Mouse (Mus musculus) heart, embryonic 13.5 days (tissue): Measurements from ENCODE around the gene Amh. TPM values are rescaled to one million over a fixed set of nuclear protein-coding genes. Genes with fewer than 3 reads are reported as not detected.

ENCODE experiments used
- ATAC-seq: fragments of 200-750 bp; cut with Nextera tagmentation; 2 replicates; pipeline ENCODE4 v1.8.0; 2017; ENCODE audit warnings: moderate TSS enrichment; ENCODE audit not compliant: insufficient number of reproducible peaks, low FRiP score, low TSS enrichment; ENCODE audit errors: extremely low read depth
- H3K27ac ChIP-seq: fragments of 300-500 bp; sonication (generic); replicated peaks from 2 replicates; pipeline ENCODE4 v1.5.1; 2015; ENCODE audit warnings: moderate library complexity, mild to moderate bottlenecking, inconsistent platforms
- H3K27me3 ChIP-seq: fragments of 300-500 bp; sonication (generic); replicated peaks from 2 replicates; pipeline ENCODE4 v1.6.1; 2015; ENCODE audit warnings: mild to moderate bottlenecking, inconsistent platforms
- H3K36me3 ChIP-seq: fragments of 300-500 bp; sonication (generic); 2 replicates; pipeline ENCODE4 v1.6.1; 2015; ENCODE audit warnings: mild to moderate bottlenecking, inconsistent platforms
- H3K4me1 ChIP-seq: fragments of 300-500 bp; sonication (generic); 2 replicates; pipeline ENCODE4 v1.6.1; 2015; ENCODE audit warnings: inconsistent platforms
- H3K4me2 ChIP-seq: fragments of 300-500 bp; sonication (generic); 2 replicates; pipeline ENCODE4 v1.6.1; 2015; ENCODE audit warnings: inconsistent platforms, mild to moderate bottlenecking, moderate library complexity
- H3K4me3 ChIP-seq: fragments of 300-500 bp; sonication (generic); 2 replicates; pipeline ENCODE4 v1.5.1; 2015; ENCODE audit warnings: moderate library complexity, mild to moderate bottlenecking, inconsistent platforms
- H3K9ac ChIP-seq: fragments of 300-500 bp; sonication (generic); 2 replicates; pipeline ENCODE4 v1.6.1; 2015; ENCODE audit warnings: inconsistent platforms, mild to moderate bottlenecking, moderate library complexity
- H3K9me3 ChIP-seq: fragments of 300-500 bp; sonication (generic); 2 replicates; pipeline ENCODE4 v1.6.1; 2016; ENCODE audit warnings: inconsistent platforms
- WGBS: fragments of 180-500 bp; shearing (Covaris S2); methylation state at CpG from one replicate; pipeline ENCODE4 v1.1.7; 2015; ENCODE audit warnings: mixed read lengths; 5-methylcytosine and 5-hydroxymethylcytosine counted together
- polyA plus RNA-seq: library from polyadenylated mRNA; unstranded; fragments of >200 nt; fragmentation: Nextera tagmentation; extraction: Ambion mirVana; gene quantifications from 2 replicates; pipeline ENCODE4 v1.2.1, GENCODE M21; 2015

The Amh gene
- polyA plus RNA-seq, 1 experiment from 2014 or later: not detected

GRCm38 (mm10) chr10:80766161-80766815, 38.8 kb upstream of the Amh start:
- 74% methylated on average over 10 of the region's 10 CpGs for whole genome bisulfite sequencing
- H3K36me3 ChIP-seq: peaks cover 68% of the 10 kb centered on the region

GRCm38 (mm10) chr10:80768365-80768764, 36.7 kb upstream of the Amh start:
- no peak for ATAC-seq
- 85% methylated on average over 6 of the region's 6 CpGs for WGBS
- Histone ChIP-seq H3K4me2 (no peak overlapping the region), H3K27me3 (no peaks in the 10 kb centered on the region), H3K9me3 (no peaks in the 10 kb centered on the region), H3K36me3 (peaks cover 85% of the 10 kb centered on the region), H3K4me1 (peaks cover 35% of the 10 kb centered on the region), H3K9ac (no peak overlapping the region), H3K4me3 (no peak overlapping the region), H3K27ac (no peak overlapping the region)

More at GRCm38 (mm10) chr10:80766161-80766815, 38.8 kb upstream of the Amh start:
- no peaks in the 10 kb centered on the region for H3K27me3 ChIP-seq
- peak overlapping the region; percentile 17 for H3K9ac ChIP-seq
- no peaks in the 10 kb centered on the region for H3K9me3 ChIP-seq
- H3K27ac ChIP-seq: peak overlapping the region; percentile 22; the same call in 1 of the 2 replicates
- H3K4me3 ChIP-seq: no peak overlapping the region
- H3K4me2 ChIP-seq: no peak overlapping the region
- H3K4me1 ChIP-seq: peaks cover 37% of the 10 kb centered on the region
- ATAC-seq: no peak

- Histone ChIP-seq H3K36me3 (peaks cover 94% of the 10 kb centered on the region), H3K27ac (peak overlapping the region; percentile 98), H3K9me3 (no peaks in the 10 kb centered on the region), H3K4me2 (peak overlapping the region; percentile 38), H3K4me1 (peaks cover 52% of the 10 kb centered on the region), H3K9ac (peak overlapping the region; percentile 67), H3K4me3 (no peak overlapping the region), H3K27me3 (no peaks in the 10 kb centered on the region)
- ATAC-seq: no peak
- 54% methylated on average over 5 of the region's 5 CpGs for WGBS
These were observed 31.2 kb upstream of the Amh start for GRCm38 (mm10) chr10:80773816-80774215.

GRCm38 (mm10) chr10:80774549-80774948, 30.5 kb upstream of the Amh start:
- Histone ChIP-seq H3K36me3 (peaks cover 95% of the 10 kb centered on the region), H3K9me3 (no peaks in the 10 kb centered on the region), H3K4me1 (peaks cover 52% of the 10 kb centered on the region), H3K4me2 (peak overlapping the region; percentile 38; the same call in 1 of the 2 replicates), H3K4me3 (no peak overlapping the region), H3K27ac (peak overlapping the region; percentile 98), H3K9ac (peak overlapping the region; percentile 71), H3K27me3 (no peaks in the 10 kb centered on the region)
- ATAC-seq: peak; percentile 86
- WGBS: 16% methylated on average over 2 of the region's 2 CpGs

GRCm38 (mm10) chr10:80774981-80775380, 30.1 kb upstream of the Amh start:
- H3K9ac ChIP-seq: peak overlapping the region; percentile 71
- 31% methylated on average over 4 of the region's 4 CpGs for WGBS

GRCm38 (mm10) chr10:80775731-80776130, 29.3 kb upstream of the Amh start:
- Histone ChIP-seq H3K4me3 (no peak overlapping the region), H3K4me2 (no peak overlapping the region), H3K9me3 (no peaks in the 10 kb centered on the region), H3K9ac (peak overlapping the region; percentile 71), H3K27ac (peak overlapping the region; percentile 76), H3K27me3 (no peaks in the 10 kb centered on the region), H3K4me1 (peaks cover 52% of the 10 kb centered on the region), H3K36me3 (peaks cover 95% of the 10 kb centered on the region)
- no peak for ATAC-seq
- 50% methylated on average over 4 of the region's 4 CpGs for WGBS

More at GRCm38 (mm10) chr10:80774981-80775380, 30.1 kb upstream of the Amh start:
- no peaks in the 10 kb centered on the region for H3K9me3 ChIP-seq
- H3K4me1 ChIP-seq: peaks cover 52% of the 10 kb centered on the region
- no peak for ATAC-seq
- H3K4me2 ChIP-seq: no peak overlapping the region
- peak overlapping the region; percentile 76 for H3K27ac ChIP-seq
- no peaks in the 10 kb centered on the region for H3K27me3 ChIP-seq
- H3K4me3 ChIP-seq: no peak overlapping the region
- H3K36me3 ChIP-seq: peaks cover 95% of the 10 kb centered on the region

- ATAC-seq: no peak
- Histone ChIP-seq H3K4me3 (no peak overlapping the region), H3K9ac (peak overlapping the region; percentile 71), H3K4me1 (peaks cover 52% of the 10 kb centered on the region), H3K4me2 (no peak overlapping the region), H3K27ac (peak overlapping the region; percentile 76), H3K9me3 (no peaks in the 10 kb centered on the region), H3K27me3 (no peaks in the 10 kb centered on the region), H3K36me3 (peaks cover 95% of the 10 kb centered on the region)
- WGBS: 77% methylated on average over 6 of the region's 6 CpGs
These were observed 28.6 kb upstream of the Amh start for GRCm38 (mm10) chr10:80776358-80776869.

GRCm38 (mm10) chr10:80777123-80777522, 27.9 kb upstream of the Amh start:
- ATAC-seq: no peak
- Histone ChIP-seq H3K4me3 (no peak overlapping the region), H3K27me3 (no peaks in the 10 kb centered on the region), H3K4me2 (no peak overlapping the region), H3K27ac (no peak overlapping the region), H3K9ac (no peak overlapping the region), H3K36me3 (peaks cover 95% of the 10 kb centered on the region), H3K9me3 (no peaks in the 10 kb centered on the region), H3K4me1 (peaks cover 50% of the 10 kb centered on the region)
- WGBS: 89% methylated on average over 5 of the region's 5 CpGs

- H3K36me3 ChIP-seq: peaks cover 99% of the 10 kb centered on the region
- peaks cover 25% of the 10 kb centered on the region for H3K4me1 ChIP-seq
- H3K27ac ChIP-seq: no peak overlapping the region
- no peak for ATAC-seq
- no peaks in the 10 kb centered on the region for H3K9me3 ChIP-seq
- H3K27me3 ChIP-seq: no peaks in the 10 kb centered on the region
- H3K9ac ChIP-seq: no peak overlapping the region
- no peak overlapping the region for H3K4me2 ChIP-seq
- no peak overlapping the region for H3K4me3 ChIP-seq
These were observed 25.5 kb upstream of the Amh start for GRCm38 (mm10) chr10:80779565-80779964.

GRCm38 (mm10) chr10:80784302-80784701, 20.7 kb upstream of the Amh start:
- H3K4me3 ChIP-seq: no peak overlapping the region
- ATAC-seq: no peak
- H3K36me3 ChIP-seq: peaks cover 100% of the 10 kb centered on the region
- H3K9me3 ChIP-seq: no peaks in the 10 kb centered on the region
- no peaks in the 10 kb centered on the region for H3K27me3 ChIP-seq
- no peak overlapping the region for H3K27ac ChIP-seq
- no peak overlapping the region for H3K9ac ChIP-seq
- H3K4me2 ChIP-seq: no peak overlapping the region
- 98% methylated on average over 2 of the region's 2 CpGs for WGBS
- H3K4me1 ChIP-seq: no peaks in the 10 kb centered on the region

- Histone ChIP-seq H3K4me1 (no peaks in the 10 kb centered on the region), H3K4me2 (no peak overlapping the region), H3K36me3 (peaks cover 100% of the 10 kb centered on the region), H3K27ac (no peak overlapping the region), H3K27me3 (no peaks in the 10 kb centered on the region), H3K9me3 (no peaks in the 10 kb centered on the region), H3K9ac (no peak overlapping the region), H3K4me3 (no peak overlapping the region)
- ATAC-seq: no peak
- 86% methylated on average over 12 of the region's 12 CpGs for WGBS
These were observed 20.2 kb upstream of the Amh start for GRCm38 (mm10) chr10:80784871-80785270.

- ATAC-seq: no peak
- H3K9me3 ChIP-seq: no peaks in the 10 kb centered on the region
- no peak overlapping the region for H3K9ac ChIP-seq
- no peak overlapping the region for H3K4me3 ChIP-seq
- peaks cover 100% of the 10 kb centered on the region for H3K36me3 ChIP-seq
- no peak overlapping the region for H3K27ac ChIP-seq
- peaks cover 8% of the 10 kb centered on the region for H3K4me1 ChIP-seq
- no peak overlapping the region for H3K4me2 ChIP-seq
- 89% methylated on average over 11 of the region's 11 CpGs for WGBS
- H3K27me3 ChIP-seq: no peaks in the 10 kb centered on the region
These were observed 19.1 kb upstream of the Amh start for GRCm38 (mm10) chr10:80785963-80786362.
